8 mouse cellular contexts compared by ENCODE assay signal in genomic region chr1:186833441-186833895, GRCm38 (mm10).
DNase-seq lines count a peak whose midpoint lies in the region; ATAC-seq and TF ChIP-seq lines count a peak whose summit lies in the region.

No protein-coding gene starts in this region.

- no peak for DNase-seq in heart, postnatal 36 days
- DNase-seq in ZHBTc4 (ENCODE audit: low read depth, low spot score): peak; percentile 59
- no peak for DNase-seq in limb, embryonic 14.5 days (ENCODE audit: low spot score)
- peak; percentile 12 for DNase-seq in yolk sac, embryonic 10.5 days (ENCODE audit: low spot score)
- DNase-seq in left cerebral cortex, postnatal 14 days (ENCODE audit: low spot score in 2 of 2): no peak
- no peak for DNase-seq in frontal cortex, adult 2 months (ENCODE audit: extremely low spot score in 1 of 2, low spot score in 1 of 2)

- no peak for ATAC-seq in heart, embryonic 11.5 days (replicated peaks; ENCODE audit: insufficient number of reproducible peaks, low FRiP score, low TSS enrichment)
- peak; percentile 58 for ATAC-seq in forebrain, embryonic 16.5 days
- ATAC-seq in limb, embryonic 14.5 days (ENCODE audit: low FRiP score, low read depth): no peak

- peaks cover 2% of the 10 kb centered on the region; the same call in 1 of the 2 replicates for H3K27me3 ChIP-seq in heart, embryonic 11.5 days (ENCODE audit: control insufficient read depth, insufficient read depth, low read length)
- peaks cover 3% of the 10 kb centered on the region; the same call in 1 of the 2 replicates for H3K27me3 ChIP-seq in forebrain, embryonic 16.5 days (replicated peaks; ENCODE audit: control insufficient read depth, insufficient read depth, low read length)
- H3K27me3 ChIP-seq in limb, embryonic 14.5 days (ENCODE audit: control insufficient read depth, insufficient read depth, low read length): peaks cover 25% of the 10 kb centered on the region; the same call in 1 of the 2 replicates

- TF ChIP-seq POLR2A in limb, embryonic 14.5 days (IDR thresholded peaks at IDR 0.05; ENCODE audit: borderline replicate concordance, extremely low read depth, insufficient read depth, insufficient read length): no peak

- peak overlapping the region; percentile 60 for H3K9ac ChIP-seq in heart, embryonic 11.5 days (ENCODE audit: low read depth, low read length)
- H3K9ac ChIP-seq in forebrain, embryonic 16.5 days (replicated peaks; ENCODE audit: low read depth, low read length): peak overlapping the region; percentile 54
- H3K9ac ChIP-seq in limb, embryonic 14.5 days (ENCODE audit: low read depth, low read length, severe bottlenecking): peak overlapping the region; percentile 41; the same call in 1 of the 2 replicates

- H3K27ac ChIP-seq in heart, embryonic 11.5 days (ENCODE audit: low read depth, low read length): no peak overlapping the region
- no peak overlapping the region for H3K27ac ChIP-seq in forebrain, embryonic 16.5 days (ENCODE audit: low read length)
- no peak overlapping the region for H3K27ac ChIP-seq in limb, embryonic 14.5 days (replicated peaks; ENCODE audit: low read depth, low read length)

- peak overlapping the region; percentile 72 for H3K4me2 ChIP-seq in heart, embryonic 11.5 days
- peak overlapping the region; percentile 95 for H3K4me2 ChIP-seq in forebrain, embryonic 16.5 days (ENCODE audit: low read length)
- H3K4me2 ChIP-seq in limb, embryonic 14.5 days (replicated peaks; ENCODE audit: low read depth, low read length, severe bottlenecking): peak overlapping the region; percentile 69

- peaks cover 6% of the 10 kb centered on the region; the same call in 1 of the 2 replicates for H3K4me1 ChIP-seq in heart, embryonic 11.5 days (ENCODE audit: control insufficient read depth, insufficient read depth, low read length)
- peaks cover 18% of the 10 kb centered on the region for H3K4me1 ChIP-seq in forebrain, embryonic 16.5 days (replicated peaks; ENCODE audit: control insufficient read depth, insufficient read depth, low read length)
- H3K4me1 ChIP-seq in limb, embryonic 14.5 days (ENCODE audit: control insufficient read depth, insufficient read depth, low read length): peaks cover 6% of the 10 kb centered on the region; the same call in 1 of the 2 replicates

- peak overlapping the region; percentile 50 for H3K4me3 ChIP-seq in heart, embryonic 11.5 days (ENCODE audit: low read depth, low read length)
- peak overlapping the region; percentile 46 for H3K4me3 ChIP-seq in forebrain, embryonic 16.5 days (replicated peaks; ENCODE audit: low read length)
- peak overlapping the region; percentile 41 for H3K4me3 ChIP-seq in limb, embryonic 14.5 days (replicated peaks; ENCODE audit: low read length)

- H3K9me3 ChIP-seq in heart, embryonic 11.5 days (replicated peaks; ENCODE audit: control insufficient read depth, low read length): no peaks in the 10 kb centered on the region
- no peaks in the 10 kb centered on the region for H3K9me3 ChIP-seq in forebrain, embryonic 16.5 days (ENCODE audit: control insufficient read depth, low read length)
- no peaks in the 10 kb centered on the region for H3K9me3 ChIP-seq in limb, embryonic 14.5 days (ENCODE audit: control insufficient read depth, low read length)

- 1% methylated on average over 17 of the region's 17 CpGs for WGBS in heart, embryonic 11.5 days (ENCODE audit: insufficient replicate concordance)
- under 1% methylated on average over 17 of the region's 17 CpGs for WGBS in forebrain, embryonic 16.5 days
- 2% methylated on average over 17 of the region's 17 CpGs for WGBS in limb, embryonic 14.5 days

- H3K36me3 ChIP-seq in heart, embryonic 11.5 days (ENCODE audit: control insufficient read depth, insufficient read depth, low read length): no peaks in the 10 kb centered on the region
- no peaks in the 10 kb centered on the region for H3K36me3 ChIP-seq in forebrain, embryonic 16.5 days (ENCODE audit: control insufficient read depth, insufficient read depth)
- H3K36me3 ChIP-seq in limb, embryonic 14.5 days (ENCODE audit: control insufficient read depth, insufficient read depth, low read length): no peaks in the 10 kb centered on the region

- intact Hi-C loops in heart, postnatal 36 days (cut with DNase I): no loop called here
- intact Hi-C loops in left cerebral cortex, postnatal 14 days (cut with DNase I): loop anchor here (5.0 to 10.0 kb wide), 2 partner anchors 199 to 301 kb away; no protein-coding TSS in a partner anchor

Comparison
In these comparisons a context has a peak if more than half of its experiments do, and no peak if none do; other contexts are left out.
1. DNase-seq: peak in ZHBTc4 (single experiment) and yolk sac, embryonic 10.5 days (single experiment); none in heart, postnatal 36 days (0 of 2), limb, embryonic 14.5 days (single experiment), left cerebral cortex, postnatal 14 days (0 of 2) and frontal cortex, adult 2 months (0 of 2).
2. Peak in every context shown above with its lines, with median percentiles within 50 percentile points of each other: H3K4me2 ChIP-seq, H3K4me3 ChIP-seq and H3K9ac ChIP-seq.